Mouse (Mus musculus) ES-E14 (cell line): Measurements from ENCODE around the gene Adgrd1. TPM values are rescaled to one million over a fixed set of nuclear protein-coding genes. Genes with fewer than 3 reads are reported as not detected.

ENCODE experiments used
- DNase-seq: peaks from one replicate; pipeline ENCODE4 v3.0.0-alpha.2; 2013; ENCODE audit warnings: low read depth, low spot score
- H3K27ac ChIP-seq: 2 replicates; pipeline ENCODE4 v1.5.1; 2012; ENCODE audit warnings: low read depth, mild to moderate bottlenecking, low read length, moderate library complexity, mixed read lengths; ENCODE audit not compliant: poor library complexity, insufficient read depth, severe bottlenecking
- H3K36me3 ChIP-seq: 2 replicates; pipeline ENCODE4 v1.6.1; 2012; ENCODE audit warnings: mild to moderate bottlenecking, low read length, moderate library complexity, mixed read lengths; ENCODE audit not compliant: control insufficient read depth, poor library complexity, insufficient read depth, severe bottlenecking
- H3K4me1 ChIP-seq, 2 experiments: fragments of 150-350 bp in 1 of 2; sonication (generic) in 1 of 2; 2 replicates each; pipeline ENCODE4 v1.6.1; 2012; ENCODE audit warnings: low read length in 2 of 2, mild to moderate bottlenecking in 1 of 2, mixed read lengths in 1 of 2; ENCODE audit not compliant: control insufficient read depth in 2 of 2, insufficient read depth in 2 of 2, poor library complexity in 1 of 2
- H3K4me3 ChIP-seq, 2 experiments: fragments of 150-350 bp in 1 of 2; sonication (generic) in 1 of 2; 2 replicates each; pipeline ENCODE4 v1.5.1; 2012; ENCODE audit warnings: low read length in 2 of 2, low read depth in 1 of 2, mild to moderate bottlenecking in 1 of 2, mixed read lengths in 1 of 2; ENCODE audit not compliant: insufficient read depth in 1 of 2, poor library complexity in 1 of 2, severe bottlenecking in 1 of 2
- H3K9ac ChIP-seq: 2 replicates; pipeline ENCODE4 v1.6.1; 2012; ENCODE audit warnings: low read depth, mild to moderate bottlenecking, low read length, mixed read lengths; ENCODE audit not compliant: poor library complexity, insufficient read depth, severe bottlenecking
- H3K9me3 ChIP-seq: fragments of 150-350 bp; sonication (generic); 2 replicates; pipeline ENCODE4 v1.6.1; 2012; ENCODE audit warnings: low read depth, mild to moderate bottlenecking, low read length; ENCODE audit not compliant: control insufficient read depth, insufficient read depth
- CHD2 ChIP-seq: IDR thresholded peaks from 2 replicates; pipeline ENCODE4 v1.6.1; 2014; ENCODE audit warnings: mild to moderate bottlenecking, low read depth, low read length, inconsistent platforms
- HCFC1 ChIP-seq: IDR thresholded peaks from 2 replicates; pipeline ENCODE4 v1.6.1; 2012; ENCODE audit warnings: low read length, inconsistent platforms, borderline replicate concordance; ENCODE audit not compliant: insufficient read depth
- MAFK ChIP-seq: IDR thresholded peaks from 2 replicates; pipeline ENCODE4 v1.6.1; 2014; ENCODE audit warnings: mild to moderate bottlenecking, low read depth, low read length, inconsistent platforms; ENCODE audit not compliant: insufficient read depth
- ZC3H11A ChIP-seq: IDR thresholded peaks from 2 replicates; pipeline ENCODE4 v1.6.1; 2012; ENCODE audit warnings: low read depth, mild to moderate bottlenecking, inconsistent platforms, low read length, borderline replicate concordance
- ZNF384 ChIP-seq: IDR thresholded peaks from 2 replicates; pipeline ENCODE4 v1.6.1; 2012; ENCODE audit warnings: low read depth, low read length, inconsistent platforms
- in situ Hi-C, 2 experiments: fragments of 600-800 bp; cut with MboI; formaldehyde crosslinking; loops; one replicate each; pipeline ENCODE4 v1.15.1; 2025; ENCODE audit warnings: low sequenced_read_pairs in 2 of 2, inconsistent platforms in 1 of 2; ENCODE audit not compliant: unreplicated experiment in 2 of 2
- total RNA-seq: library from RNA; depleted of rRNA; stranded (reverse); fragments of 300-350 nt; gene quantifications from 2 replicates; pipeline ENCODE4 v1.2.3, GENCODE M21; 2012

Adgrd1 gene
- total RNA-seq, 1 experiment, result 1.1 TPM

GRCm38 (mm10) chr5:129186260-129186659 lies 89.7 kb downstream of the Adgrd1 start:
- no peaks in the 10 kb centered on the region for H3K36me3 ChIP-seq
- H3K27ac ChIP-seq, result no peak overlapping the region
- TF ChIP-seq ZC3H11A (no peak), HCFC1 (no peak)
- H3K9ac ChIP-seq, result no peak overlapping the region
- peak; percentile 66 for DNase-seq
- H3K9me3 ChIP-seq, result no peaks in the 10 kb centered on the region
- no peak overlapping the region for H3K4me3 ChIP-seq
- in situ Hi-C loops, result loop anchor here (25.0 kb wide), 1 partner anchor 401 kb away; the partner anchor contains the start of gene Mmp17 (in 2 of the 2)
- H3K4me1 ChIP-seq, result peaks cover 1 to 2% of the 10 kb centered on the region in 2 experiments; a peak in 2 of 4 replicates

- TF ChIP-seq HCFC1 (no peak), ZNF384 (no peak), CHD2 (no peak), ZC3H11A (no peak), MAFK (no peak)
- no peak overlapping the region for H3K27ac ChIP-seq
- no peaks in the 10 kb centered on the region for H3K9me3 ChIP-seq
- H3K9ac ChIP-seq, result no peak overlapping the region
- DNase-seq, result no peak
- H3K4me3 ChIP-seq, result no peak overlapping the region
- in situ Hi-C loops, result loop anchor here (25.0 kb wide), 1 partner anchor 400 kb away; the partner anchor contains the start of gene Mmp17 (in 2 of the 2)
- H3K36me3 ChIP-seq, result no peaks in the 10 kb centered on the region
- H3K4me1 ChIP-seq, result peaks cover 2% of the 10 kb centered on the region in 2 experiments; a peak in 3 of 4 replicates
Measured at GRCm38 (mm10) chr5:129186926-129187325, 90.4 kb downstream of the Adgrd1 start.

GRCm38 (mm10) chr5:129189071-129189470 lies 92.5 kb downstream of the Adgrd1 start:
- Histone ChIP-seq H3K9ac (no peak overlapping the region), H3K27ac (no peak overlapping the region), H3K36me3 (no peaks in the 10 kb centered on the region), H3K4me3 (no peak overlapping the region), H3K9me3 (no peaks in the 10 kb centered on the region), H3K4me1 (peaks cover 2 to 7% of the 10 kb centered on the region in 2 experiments; a peak in 2 of 4 replicates)
- DNase-seq, result no peak
- TF ChIP-seq CHD2 (no peak), ZC3H11A (no peak), MAFK (no peak), ZNF384 (no peak), HCFC1 (no peak)
- in situ Hi-C loops, result loop anchor here (25.0 kb wide), 1 partner anchor 398 kb away; the partner anchor contains the start of gene Mmp17 (in 2 of the 2)

GRCm38 (mm10) chr5:129190077-129190476 lies 93.5 kb downstream of the Adgrd1 start:
- Histone ChIP-seq H3K9me3 (no peaks in the 10 kb centered on the region), H3K9ac (no peak overlapping the region), H3K27ac (no peak overlapping the region), H3K4me3 (no peak overlapping the region), H3K4me1 (peaks cover 2 to 7% of the 10 kb centered on the region in 2 experiments; a peak in 2 of 4 replicates), H3K36me3 (no peaks in the 10 kb centered on the region)
- TF ChIP-seq CHD2 (no peak), ZNF384 (no peak), ZC3H11A (no peak), HCFC1 (no peak), MAFK (no peak)
- no peak for DNase-seq
- in situ Hi-C loops, result loop anchor here (25.0 kb wide), 1 partner anchor 397 kb away; the partner anchor contains the start of gene Mmp17 (in 2 of the 2)

GRCm38 (mm10) chr5:129196501-129196900 lies 100.0 kb downstream of the Adgrd1 start:
- DNase-seq, result no peak
- no peak overlapping the region for H3K9ac ChIP-seq
- peaks cover 0 to 13% of the 10 kb centered on the region in 2 experiments; a peak in 2 of 4 replicates for H3K4me1 ChIP-seq
- no peaks in the 10 kb centered on the region for H3K9me3 ChIP-seq
- in situ Hi-C loops, result loop anchor here (25.0 kb wide), 1 partner anchor 391 kb away; the partner anchor contains the start of gene Mmp17 (in 2 of the 2)
- no peak overlapping the region for H3K4me3 ChIP-seq
- H3K36me3 ChIP-seq, result no peaks in the 10 kb centered on the region
- TF ChIP-seq ZC3H11A (no peak), CHD2 (no peak), MAFK (no peak)
- H3K27ac ChIP-seq, result no peak overlapping the region
